Mouse (Mus musculus): ENCODE measurements around the gene Ushbp1.
"Not testable (repeated sequence)": the region's sequence is repeated elsewhere in the genome, so short reads cannot be mapped to it uniquely, and the experiment has no call there.

Gene Ushbp1

DNA sequence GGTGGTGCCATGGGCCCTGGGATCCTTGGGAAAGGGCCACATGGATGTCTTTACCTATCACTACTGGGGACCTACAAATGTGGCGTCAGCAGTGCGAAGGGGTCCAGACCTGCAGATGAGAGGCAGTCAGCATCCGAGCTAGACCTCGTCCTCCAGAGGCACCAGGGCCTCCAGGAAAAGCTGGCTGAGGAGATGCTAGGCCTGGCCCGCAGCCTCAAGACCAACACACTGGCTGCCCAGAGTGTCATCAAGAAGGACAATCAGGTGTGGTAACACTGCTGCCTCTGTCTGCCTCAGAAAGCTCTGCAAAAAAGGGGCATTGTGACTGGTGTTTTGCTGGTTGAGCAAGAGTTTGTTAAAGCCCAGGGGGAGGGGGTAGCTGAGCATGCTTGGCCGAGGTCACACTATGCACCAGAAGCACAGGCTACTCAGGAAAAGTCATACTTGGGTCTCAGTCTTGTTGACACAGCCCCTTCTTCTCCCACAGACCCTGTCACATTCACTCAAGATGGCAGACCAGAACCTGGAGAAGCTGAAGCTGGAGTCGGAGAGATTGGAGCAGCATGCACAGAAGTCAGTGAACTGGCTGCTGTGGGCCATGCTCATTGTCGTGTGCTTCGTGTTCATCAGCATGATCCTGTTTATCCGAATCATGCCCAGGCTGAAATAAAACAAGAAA is 26.4 kb downstream of the Ushbp1 start:
- no peak for DNase-seq (ENCODE audit: low read depth)

DNA sequence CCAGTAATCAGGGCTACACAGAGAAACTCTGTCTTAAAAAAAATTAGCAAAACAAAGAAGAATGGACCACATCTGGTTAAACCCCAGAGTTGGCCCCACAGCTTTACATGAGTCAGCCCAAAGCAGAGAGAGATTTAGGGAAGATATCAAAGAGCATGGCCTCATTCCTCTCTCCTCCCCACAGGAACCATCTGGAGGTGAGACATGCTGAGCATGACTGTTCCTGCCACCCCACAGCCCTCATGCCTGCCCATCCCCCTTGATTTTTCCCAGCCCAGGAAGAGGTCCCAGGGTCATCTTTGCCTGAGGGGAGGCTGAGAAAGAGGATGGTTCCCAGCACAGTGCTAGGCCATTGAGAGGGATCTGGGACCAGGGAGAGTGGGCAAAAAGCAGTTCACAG is 27.2 kb downstream of the Ushbp1 start:
- peak; percentile 71 for DNase-seq (ENCODE audit: low read depth)

DNA sequence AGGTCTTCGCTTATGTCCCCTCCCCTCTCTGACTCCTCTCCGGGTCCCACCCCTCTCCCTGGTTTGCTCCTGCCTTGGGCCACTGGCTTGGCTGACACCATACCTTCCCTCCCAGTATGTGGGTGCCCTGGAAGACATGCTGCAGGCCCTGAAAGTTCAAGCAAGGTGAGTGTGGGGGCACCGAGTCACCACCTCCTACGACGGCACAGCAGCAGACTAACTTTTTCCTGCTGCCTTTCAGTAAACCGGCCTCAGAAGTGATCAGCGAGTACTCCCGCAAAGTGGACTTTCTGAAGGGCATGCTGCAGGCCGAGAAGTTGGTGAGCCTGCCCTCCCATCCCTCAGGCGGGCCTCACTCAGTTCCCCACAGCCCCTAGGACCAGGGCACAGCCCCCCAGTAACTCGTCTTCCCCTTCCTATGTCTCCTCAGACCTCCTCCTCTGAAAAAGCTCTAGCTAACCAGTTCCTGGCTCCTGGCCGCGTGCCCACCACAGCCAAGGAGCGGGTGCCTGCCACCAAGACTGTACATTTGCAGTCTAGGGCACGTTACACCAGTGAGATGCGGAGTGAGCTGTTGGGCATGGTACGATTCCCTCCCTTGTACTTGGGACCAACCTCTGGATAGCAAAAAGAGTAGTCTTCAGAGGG is 27.9 kb downstream of the Ushbp1 start:
- DNase-seq (ENCODE audit: low read depth) = no peak

DNA sequence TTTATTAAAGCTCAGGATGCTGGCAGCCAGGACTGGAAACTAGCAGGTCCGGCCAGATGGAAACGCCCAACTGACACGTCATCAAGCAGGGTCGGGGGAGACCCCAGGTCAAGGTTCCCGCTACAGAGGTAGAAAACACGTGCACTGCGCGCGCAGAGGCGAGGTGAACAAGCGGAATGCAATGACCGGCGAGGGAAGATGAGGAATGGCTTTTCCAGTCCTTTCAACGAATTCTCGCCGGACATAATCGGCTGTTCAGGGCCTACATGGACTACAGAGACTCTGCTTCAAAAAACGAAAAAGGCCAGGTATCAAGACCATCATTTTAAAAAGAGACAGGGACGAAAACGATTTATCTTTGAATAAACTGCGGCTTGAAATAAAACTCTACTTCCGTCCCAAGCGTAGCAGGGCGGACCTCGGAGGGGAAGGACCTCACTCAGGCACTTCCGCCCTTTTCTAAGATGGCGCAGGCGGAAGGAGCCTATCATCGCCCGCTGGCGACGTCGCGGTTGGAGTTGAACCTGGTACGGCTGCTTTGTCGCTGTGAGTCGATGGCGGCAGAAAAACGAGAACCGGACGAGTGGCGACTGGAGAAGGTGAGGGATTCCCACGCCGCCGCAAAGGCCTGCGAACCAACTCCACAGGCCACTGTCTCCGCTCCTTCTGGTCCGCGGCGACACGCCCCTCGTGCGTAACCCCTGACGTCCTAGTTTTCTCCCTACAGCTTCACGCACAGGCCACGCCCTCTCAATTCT is 28.7 kb downstream of the Ushbp1 start, which contains the start of gene Use1:
Use1 (plus strand) TSS at position 78 of the 758 bp plus-strand sequence.
- DNase-seq (ENCODE audit: low read depth) = peak; percentile 99

DNA sequence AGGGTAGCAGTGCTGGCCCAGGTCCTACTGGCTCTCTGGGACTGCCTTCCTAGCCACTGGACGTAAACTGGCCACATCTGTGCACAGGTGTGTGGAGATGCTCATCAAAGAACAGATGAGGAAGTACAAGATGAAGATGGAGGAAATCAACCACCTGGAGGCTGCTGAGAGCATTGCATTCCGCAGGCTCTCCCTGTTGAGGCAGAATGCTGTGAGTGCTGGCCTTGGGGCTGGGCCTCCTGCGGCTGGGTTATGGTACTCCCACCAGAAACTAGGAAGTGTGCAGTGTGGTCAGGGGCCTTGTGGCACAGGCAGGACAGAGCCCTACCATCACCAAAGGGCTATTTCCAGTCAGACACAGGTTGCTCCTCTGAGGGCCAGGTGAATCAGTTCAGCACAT is 37.6 kb downstream of the Ushbp1 start:
- no peak for DNase-seq (ENCODE audit: low read depth)

DNA sequence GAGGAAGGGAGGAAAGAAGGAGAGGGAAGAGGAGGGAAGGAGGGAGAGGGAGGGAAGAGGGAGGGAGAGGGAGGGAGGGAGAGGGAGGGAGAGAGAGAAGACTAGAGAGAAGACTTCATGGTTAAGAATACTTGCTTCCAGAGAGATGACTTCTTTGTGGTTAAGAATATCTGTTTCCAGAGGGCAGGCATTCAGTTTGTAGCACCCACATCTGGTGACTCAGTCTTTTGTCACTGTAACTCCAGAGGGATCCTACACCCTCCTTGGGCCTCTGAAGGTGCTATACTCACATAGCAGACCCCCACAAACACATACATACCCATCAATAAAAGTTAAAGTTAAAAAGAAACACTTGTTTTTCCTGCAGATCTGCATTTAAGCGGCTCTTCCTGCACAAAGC is 44.1 kb downstream of the Ushbp1 start:
- no peak for DNase-seq (ENCODE audit: low read depth)

DNA sequence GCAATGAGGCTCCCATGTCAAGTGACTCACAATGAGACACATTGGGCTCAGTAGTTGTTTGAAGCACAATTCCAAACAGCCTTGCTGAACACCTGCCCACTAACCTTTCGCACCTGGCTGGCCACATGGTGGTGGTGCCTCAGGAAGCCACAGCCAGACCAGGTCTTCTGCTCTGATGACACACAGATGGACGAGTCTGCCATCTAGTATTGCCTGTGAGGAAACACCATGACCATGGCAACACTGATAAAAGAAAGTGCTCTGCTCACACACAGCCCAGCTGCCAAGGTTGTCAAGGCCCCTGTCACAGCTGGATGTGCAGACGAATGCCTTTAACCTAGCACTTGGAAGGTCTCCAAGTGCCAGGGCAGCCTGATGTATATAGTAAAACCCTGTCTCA is 44.5 kb downstream of the Ushbp1 start:
- no peak for DNase-seq (ENCODE audit: low read depth)

DNA sequence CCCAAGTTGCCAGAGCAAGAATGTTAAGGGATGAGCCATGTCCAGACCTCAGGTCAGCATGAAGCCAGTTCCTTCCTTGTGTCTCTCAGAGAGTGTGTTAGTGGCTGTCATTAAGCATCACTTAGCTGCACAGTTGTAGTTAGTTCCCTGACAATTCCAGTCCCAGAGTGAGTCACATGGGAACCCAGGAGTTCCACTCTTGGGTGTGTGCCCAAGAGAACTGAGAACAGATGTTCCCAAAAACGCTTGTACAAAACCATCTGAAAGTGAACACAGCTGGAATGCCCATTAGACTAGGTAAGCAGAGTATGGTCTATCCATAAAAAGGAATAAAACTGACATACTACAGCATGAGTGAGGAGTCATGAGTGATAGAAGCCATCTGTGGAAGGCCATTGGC is 49.0 kb downstream of the Ushbp1 start:
- DNase-seq (ENCODE audit: low read depth) = no peak

DNA sequence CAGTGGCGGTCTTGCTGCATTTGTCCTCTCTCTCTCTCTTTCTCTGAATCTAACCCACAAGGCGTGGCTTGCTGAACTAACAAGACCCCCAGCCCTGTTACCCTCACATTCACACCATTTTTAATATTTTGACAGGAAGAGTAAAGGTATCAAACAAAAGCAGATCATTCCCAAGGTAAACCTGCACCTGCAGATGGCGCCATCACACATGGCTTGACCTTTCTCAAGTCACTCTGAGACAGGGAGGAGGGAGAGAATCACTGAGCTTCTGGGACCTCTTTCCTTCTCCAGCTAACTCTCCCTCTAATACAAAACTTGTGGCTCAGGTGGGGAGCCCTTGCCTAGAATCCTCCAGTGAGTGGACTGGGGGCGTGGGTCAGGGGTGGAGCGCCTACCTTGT is 55.0 kb downstream of the Ushbp1 start:
- DNase-seq (ENCODE audit: low read depth) = peak; percentile 69

DNA sequence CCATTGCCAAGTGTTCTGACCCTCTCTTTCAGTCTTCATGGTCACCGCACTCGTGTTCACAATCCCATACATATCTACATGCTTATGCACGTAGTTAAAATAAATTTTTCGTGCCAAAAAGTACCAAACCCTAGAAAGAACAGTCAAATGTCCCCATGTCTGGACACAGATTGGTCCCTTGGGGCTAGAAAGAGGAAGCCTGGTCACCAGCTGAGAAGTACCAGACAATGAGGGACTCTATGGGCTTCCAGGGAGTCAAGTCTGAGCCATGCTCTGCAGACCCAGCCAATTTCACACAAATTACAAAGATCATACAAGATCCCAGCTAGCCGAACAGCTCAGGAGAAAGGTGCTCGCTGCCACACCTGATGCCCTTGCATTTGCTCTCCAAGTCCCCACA is 57.8 kb downstream of the Ushbp1 start:
- not testable (repeated sequence) for DNase-seq (ENCODE audit: low read depth)
